Mouse (Mus musculus): ENCODE measurements around the gene Vgll4. TPM values are rescaled to one million over a fixed set of nuclear protein-coding genes. Genes with fewer than 3 reads are reported as not detected.
"Not testable (repeated sequence)": the region's sequence is repeated elsewhere in the genome, so short reads cannot be mapped to it uniquely, and the experiment has no call there.

The Vgll4 gene
- polyA plus RNA-seq, 2 experiments: 70.1 to 103 TPM

DNA sequence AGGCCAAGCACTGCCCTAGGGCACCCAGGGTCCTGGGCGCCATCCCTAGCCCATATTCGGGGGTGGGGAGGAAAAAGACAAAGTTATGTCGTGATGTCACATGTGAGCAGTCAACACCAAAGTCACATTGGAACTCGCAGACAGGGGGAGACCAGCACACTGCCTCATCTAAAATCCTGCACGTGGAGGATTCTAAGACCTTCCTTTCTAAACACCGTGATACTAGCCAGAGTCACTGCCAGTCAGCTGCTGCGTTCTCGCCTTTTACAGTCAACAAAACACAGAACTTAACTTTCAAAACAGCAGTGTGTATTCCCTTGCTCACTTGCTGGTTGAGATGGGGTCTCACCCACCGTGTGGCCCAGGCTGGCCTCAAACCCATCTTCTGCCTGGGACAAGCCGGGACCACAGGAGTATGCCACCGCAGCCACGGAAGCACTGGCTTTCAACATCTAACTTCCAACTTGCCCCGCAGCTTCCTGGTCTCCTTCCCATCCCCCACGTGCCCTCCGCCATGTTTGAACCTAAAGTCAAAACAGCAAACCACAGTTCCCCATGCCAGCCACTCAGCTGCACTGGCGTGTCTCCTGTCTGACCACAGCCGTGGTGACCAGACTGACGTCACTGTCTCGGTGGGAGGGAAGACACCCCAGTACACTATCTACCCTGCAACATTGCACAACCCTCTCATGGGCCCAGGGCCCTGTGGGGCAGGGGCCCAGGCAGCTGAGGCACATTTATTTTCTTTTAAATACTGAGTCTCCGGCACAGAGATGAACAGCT, 76.2 kb downstream of the Vgll4 start:
- peaks cover 55% of the 10 kb centered on the region for H3K4me1 ChIP-seq (ENCODE audit: control insufficient read depth, insufficient read depth, low read length)
- peaks cover 31% of the 10 kb centered on the region for H3K36me3 ChIP-seq (ENCODE audit: control insufficient read depth, insufficient read depth, low read length)
- H3K4me2 ChIP-seq (replicated peaks; ENCODE audit: low read depth, low read length, severe bottlenecking): no peak overlapping the region; the same call in 1 of the 2 replicates
- H3K4me3 ChIP-seq (replicated peaks; ENCODE audit: low read length): no peak overlapping the region
- no peaks in the 10 kb centered on the region for H3K9me3 ChIP-seq (ENCODE audit: control insufficient read depth, low read length)
- no peak for DNase-seq (ENCODE audit: low spot score)
- H3K27me3 ChIP-seq (ENCODE audit: control insufficient read depth, insufficient read depth, low read length): no peaks in the 10 kb centered on the region
- WGBS: 67% methylated on average over 20 of the region's 20 CpGs
- H3K9ac ChIP-seq (ENCODE audit: low read depth, low read length, severe bottlenecking): no peak overlapping the region
- no peak for ATAC-seq (ENCODE audit: low FRiP score, low read depth)
- H3K27ac ChIP-seq (replicated peaks; ENCODE audit: low read depth, low read length): no peak overlapping the region
- no peak for TF ChIP-seq POLR2A (IDR thresholded peaks at IDR 0.05; ENCODE audit: borderline replicate concordance, extremely low read depth, insufficient read depth, insufficient read length)

- H3K27me3 ChIP-seq (ENCODE audit: control insufficient read depth, insufficient read depth, low read length): no peaks in the 10 kb centered on the region
- no peak for DNase-seq (ENCODE audit: low spot score)
- H3K9ac ChIP-seq (ENCODE audit: low read depth, low read length, severe bottlenecking): 0 out of 2 replicates have a peak overlapping the region, but pooled peaks have one; percentile 1
- H3K9me3 ChIP-seq (ENCODE audit: control insufficient read depth, low read length): no peaks in the 10 kb centered on the region
- H3K4me2 ChIP-seq (replicated peaks; ENCODE audit: low read depth, low read length, severe bottlenecking): no peak overlapping the region; the same call in 1 of the 2 replicates
- WGBS: 32% methylated on average over 6 of the region's 6 CpGs
- H3K27ac ChIP-seq (replicated peaks; ENCODE audit: low read depth, low read length): peak overlapping the region; percentile 78
- H3K4me3 ChIP-seq (replicated peaks; ENCODE audit: low read length): no peak overlapping the region
- H3K4me1 ChIP-seq (ENCODE audit: control insufficient read depth, insufficient read depth, low read length): peaks cover 64% of the 10 kb centered on the region
- 0 out of 2 replicates have a peak, but pooled peaks have one; percentile 27 for ATAC-seq (ENCODE audit: low FRiP score, low read depth)
- peaks cover 35% of the 10 kb centered on the region for H3K36me3 ChIP-seq (ENCODE audit: control insufficient read depth, insufficient read depth, low read length)
- TF ChIP-seq POLR2A (IDR thresholded peaks at IDR 0.05; ENCODE audit: borderline replicate concordance, extremely low read depth, insufficient read depth, insufficient read length): no peak
These were observed 77.4 kb downstream of the Vgll4 start for GRCm38 (mm10) chr6:114892363-114892762.

- Histone ChIP-seq H3K9me3 (ENCODE audit: control insufficient read depth, low read length) (no peaks in the 10 kb centered on the region), H3K4me1 (ENCODE audit: control insufficient read depth, insufficient read depth, low read length) (peaks cover 69% of the 10 kb centered on the region), H3K9ac (ENCODE audit: low read depth, low read length, severe bottlenecking) (0 out of 2 replicates have a peak overlapping the region, but pooled peaks have one; percentile 7), H3K27me3 (ENCODE audit: control insufficient read depth, insufficient read depth, low read length) (no peaks in the 10 kb centered on the region), H3K27ac (replicated peaks; ENCODE audit: low read depth, low read length) (peak overlapping the region; percentile 78), H3K4me2 (replicated peaks; ENCODE audit: low read depth, low read length, severe bottlenecking) (no peak overlapping the region), H3K4me3 (replicated peaks; ENCODE audit: low read length) (no peak overlapping the region), H3K36me3 (ENCODE audit: control insufficient read depth, insufficient read depth, low read length) (peaks cover 40% of the 10 kb centered on the region)
- ATAC-seq (ENCODE audit: low FRiP score, low read depth) (no peak), DNase-seq (ENCODE audit: low spot score) (no peak)
- no peak for TF ChIP-seq POLR2A (IDR thresholded peaks at IDR 0.05; ENCODE audit: borderline replicate concordance, extremely low read depth, insufficient read depth, insufficient read length)
- 43% methylated on average over 12 of the region's 12 CpGs for WGBS
These were observed 78.0 kb downstream of the Vgll4 start for GRCm38 (mm10) chr6:114891771-114892170.

DNA sequence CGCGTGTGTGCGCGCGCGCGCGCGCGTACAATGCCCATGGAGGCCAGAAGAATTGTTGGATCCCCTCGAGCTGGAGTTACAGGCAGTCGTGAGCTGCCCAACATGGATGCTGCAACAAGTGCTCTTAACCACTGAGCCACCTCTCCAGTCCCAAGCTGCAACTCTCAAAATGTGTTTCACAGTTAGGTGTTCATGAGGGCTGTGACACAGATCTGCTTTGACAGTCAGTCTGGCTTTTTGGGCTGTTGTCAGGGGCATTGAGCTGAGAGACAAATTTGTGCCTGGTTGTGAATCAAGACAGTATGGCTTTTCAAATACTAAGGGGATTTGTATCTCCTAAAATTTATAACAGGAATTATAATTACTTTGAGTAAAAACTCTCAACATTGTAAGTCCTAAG, 78.5 kb downstream of the Vgll4 start:
- Histone ChIP-seq H3K36me3 (ENCODE audit: control insufficient read depth, insufficient read depth, low read length) (peaks cover 44% of the 10 kb centered on the region), H3K4me3 (replicated peaks; ENCODE audit: low read length) (no peak overlapping the region), H3K27me3 (ENCODE audit: control insufficient read depth, insufficient read depth, low read length) (no peaks in the 10 kb centered on the region), H3K9ac (ENCODE audit: low read depth, low read length, severe bottlenecking) (peak overlapping the region; percentile 7; the same call in 1 of the 2 replicates), H3K4me2 (replicated peaks; ENCODE audit: low read depth, low read length, severe bottlenecking) (no peak overlapping the region; the same call in 1 of the 2 replicates), H3K4me1 (ENCODE audit: control insufficient read depth, insufficient read depth, low read length) (peaks cover 73% of the 10 kb centered on the region), H3K27ac (replicated peaks; ENCODE audit: low read depth, low read length) (peak overlapping the region; percentile 78), H3K9me3 (ENCODE audit: control insufficient read depth, low read length) (no peaks in the 10 kb centered on the region)
- no peak for ATAC-seq (ENCODE audit: low FRiP score, low read depth)
- 75% methylated on average over 12 of the region's 12 CpGs for WGBS
- DNase-seq (ENCODE audit: low spot score): no peak
- TF ChIP-seq POLR2A (IDR thresholded peaks at IDR 0.05; ENCODE audit: borderline replicate concordance, extremely low read depth, insufficient read depth, insufficient read length): no peak

GRCm38 (mm10) chr6:114890411-114891115, 79.2 kb downstream of the Vgll4 start:
- Histone ChIP-seq H3K9me3 (ENCODE audit: control insufficient read depth, low read length) (no peaks in the 10 kb centered on the region), H3K27me3 (ENCODE audit: control insufficient read depth, insufficient read depth, low read length) (no peaks in the 10 kb centered on the region), H3K4me1 (ENCODE audit: control insufficient read depth, insufficient read depth, low read length) (peaks cover 79% of the 10 kb centered on the region), H3K4me2 (replicated peaks; ENCODE audit: low read depth, low read length, severe bottlenecking) (no peak overlapping the region; the same call in 1 of the 2 replicates), H3K36me3 (ENCODE audit: control insufficient read depth, insufficient read depth, low read length) (peaks cover 48% of the 10 kb centered on the region), H3K4me3 (replicated peaks; ENCODE audit: low read length) (no peak overlapping the region), H3K27ac (replicated peaks; ENCODE audit: low read depth, low read length) (peak overlapping the region; percentile 78), H3K9ac (ENCODE audit: low read depth, low read length, severe bottlenecking) (no peak overlapping the region)
- TF ChIP-seq POLR2A (IDR thresholded peaks at IDR 0.05; ENCODE audit: borderline replicate concordance, extremely low read depth, insufficient read depth, insufficient read length): no peak
- DNase-seq (ENCODE audit: low spot score): peak; percentile 75
- 0 out of 2 replicates have a peak, but pooled peaks have one; percentile 12 for ATAC-seq (ENCODE audit: low FRiP score, low read depth)
- WGBS: 37% methylated on average over 19 of the region's 19 CpGs

GRCm38 (mm10) chr6:114889971-114890370, 79.8 kb downstream of the Vgll4 start:
- not testable (repeated sequence) for H3K4me2 ChIP-seq (replicated peaks; ENCODE audit: low read depth, low read length, severe bottlenecking); H3K27me3 ChIP-seq (ENCODE audit: control insufficient read depth, insufficient read depth, low read length); H3K4me3 ChIP-seq (replicated peaks; ENCODE audit: low read length); H3K9ac ChIP-seq (ENCODE audit: low read depth, low read length, severe bottlenecking); DNase-seq (ENCODE audit: low spot score); H3K9me3 ChIP-seq (ENCODE audit: control insufficient read depth, low read length); ATAC-seq (ENCODE audit: low FRiP score, low read depth)
- Histone ChIP-seq H3K36me3 (ENCODE audit: control insufficient read depth, insufficient read depth, low read length) (peaks cover 47% of the 10 kb centered on the region), H3K4me1 (ENCODE audit: control insufficient read depth, insufficient read depth, low read length) (peaks cover 79% of the 10 kb centered on the region), H3K27ac (replicated peaks; ENCODE audit: low read depth, low read length) (peak overlapping the region; percentile 78; the same call in 1 of the 2 replicates)
- WGBS: 77% methylated on average over 3 of the region's 3 CpGs

Measured in limb, embryonic 14.5 days (tissue).